ENCODE assay signal across 28 mouse cellular contexts in the genomic region with DNA sequence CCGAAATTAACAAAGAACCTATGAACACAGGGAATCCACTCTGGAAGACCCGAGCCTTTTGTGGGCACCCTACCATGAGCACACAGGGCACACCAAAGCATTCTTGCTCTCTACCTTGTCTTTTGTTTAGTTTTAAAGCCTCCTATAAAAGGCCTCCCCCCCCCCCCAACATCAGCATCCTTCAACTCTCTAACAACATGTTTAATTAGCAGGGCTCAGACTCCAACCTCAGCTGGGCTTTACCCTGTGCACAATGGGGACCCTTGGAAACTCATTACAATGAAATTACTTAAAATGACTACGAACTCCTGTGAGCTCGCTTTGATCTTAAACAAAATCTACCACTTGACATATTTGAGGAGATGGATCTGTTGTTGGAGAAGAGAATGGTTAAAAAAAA.
"Had no signal": no experiment of that assay in that cellular context is flagged by ENCODE, and none has a peak within 500 bp of the region (broad histone marks: within the 10 kb centered on the region; RNA-seq: fewer than 3 reads in every experiment).

No protein-coding gene starts in this region.

- H3K4me3 ChIP-seq: gastrocnemius, adult 2 months; heart, embryonic 10.5 days; heart, embryonic 12.5 days; hindbrain, embryonic 10.5 days; hindbrain, embryonic 12.5 days; intestine, embryonic 15.5 days; layer of hippocampus, adult 2 months; left cerebral cortex, adult 2 months; limb, embryonic 10.5 days; limb, embryonic 12.5 days; liver, embryonic 13.5 days; liver, embryonic 15.5 days had no signal

- H3K27me3 ChIP-seq: heart, embryonic 12.5 days; hindbrain, embryonic 12.5 days; intestine, embryonic 15.5 days; limb, embryonic 12.5 days; liver, embryonic 13.5 days; liver, embryonic 15.5 days had no signal

- DNase-seq: gastrocnemius, adult 2 months; gastrocnemius, postnatal 10 days; gastrocnemius, postnatal 25 days; heart, adult 18-20 months; heart, postnatal 10 days; heart, postnatal 4 days; kidney, adult 18-20 months; kidney, adult 8-10 months; kidney, postnatal 10 days; kidney, postnatal 25 days; kidney, postnatal 4 days; liver; liver, embryonic 13.5 days had no signal

- ATAC-seq: hindbrain, embryonic 16.5 days; inflammation-experienced regulatory T-cells, adult 6 months; intestine, embryonic 15.5 days; intestine, postnatal 0 days had no signal

- H3K36me3 ChIP-seq: heart, embryonic 10.5 days; heart, embryonic 12.5 days; hindbrain, embryonic 10.5 days; hindbrain, embryonic 12.5 days; intestine, embryonic 15.5 days; limb, embryonic 10.5 days; limb, embryonic 12.5 days; liver, embryonic 13.5 days; liver, embryonic 15.5 days had no signal

- H3K4me1 ChIP-seq: intestine, embryonic 15.5 days had no signal

- H3K9me3 ChIP-seq: heart, embryonic 10.5 days; hindbrain, embryonic 10.5 days; hindbrain, embryonic 12.5 days; intestine, embryonic 15.5 days; limb, embryonic 10.5 days; liver, embryonic 13.5 days; liver, embryonic 15.5 days had no signal

- H3K4me2 ChIP-seq: heart, embryonic 12.5 days; hindbrain, embryonic 12.5 days; hindbrain, embryonic 14.5 days; intestine, embryonic 15.5 days; limb, embryonic 12.5 days; liver, embryonic 11.5 days; liver, embryonic 13.5 days; liver, embryonic 15.5 days had no signal

- H3K9ac ChIP-seq: heart, embryonic 12.5 days; hindbrain, embryonic 12.5 days; hindbrain, embryonic 14.5 days; intestine, embryonic 15.5 days; limb, embryonic 12.5 days; liver, embryonic 13.5 days; liver, embryonic 15.5 days had no signal

- H3K27ac ChIP-seq: gastrocnemius, adult 2 months; heart, embryonic 10.5 days; hindbrain, embryonic 10.5 days; hindbrain, embryonic 12.5 days; hindbrain, embryonic 14.5 days; intestine, embryonic 15.5 days; layer of hippocampus, adult 2 months; left cerebral cortex, adult 2 months; limb, embryonic 10.5 days; limb, embryonic 12.5 days; liver, embryonic 13.5 days; liver, embryonic 15.5 days had no signal
